Mouse (Mus musculus) heart, postnatal 0 days (tissue): ENCODE measurements at regions not wholly inside any gene's neighbourhood (a gene's known extent, or its start where the extent isn't known, plus 50 kb on each side); places are given as distances from the start of the nearest gene placed in this dataset.

Experiments
- CTCF ChIP-seq: IDR thresholded peaks from 2 replicates; pipeline ENCODE4 v1.5.1; 2016; ENCODE audit warnings: antibody characterized with exemption, control low read depth, low read depth
- EP300 ChIP-seq: IDR thresholded peaks from 2 replicates; pipeline ENCODE4 v1.6.1; 2016; ENCODE audit warnings: antibody characterized with exemption, low read depth

GRCm38 (mm10) chr10:117925186-117925585, 79.4 kb upstream of the Rap1b start:
- TF ChIP-seq CTCF (no peak), EP300 (no peak)
